Mouse (Mus musculus) MEL-GATA-1-ER (cell line): ENCODE results near the gene Mrgprd.

Source experiments
- DNase-seq: peaks from one replicate; pipeline ENCODE4 v3.0.0-alpha.2; 2012; ENCODE audit warnings: low read depth; ENCODE audit errors: extremely low read depth

The Mrgprd gene

DNA sequence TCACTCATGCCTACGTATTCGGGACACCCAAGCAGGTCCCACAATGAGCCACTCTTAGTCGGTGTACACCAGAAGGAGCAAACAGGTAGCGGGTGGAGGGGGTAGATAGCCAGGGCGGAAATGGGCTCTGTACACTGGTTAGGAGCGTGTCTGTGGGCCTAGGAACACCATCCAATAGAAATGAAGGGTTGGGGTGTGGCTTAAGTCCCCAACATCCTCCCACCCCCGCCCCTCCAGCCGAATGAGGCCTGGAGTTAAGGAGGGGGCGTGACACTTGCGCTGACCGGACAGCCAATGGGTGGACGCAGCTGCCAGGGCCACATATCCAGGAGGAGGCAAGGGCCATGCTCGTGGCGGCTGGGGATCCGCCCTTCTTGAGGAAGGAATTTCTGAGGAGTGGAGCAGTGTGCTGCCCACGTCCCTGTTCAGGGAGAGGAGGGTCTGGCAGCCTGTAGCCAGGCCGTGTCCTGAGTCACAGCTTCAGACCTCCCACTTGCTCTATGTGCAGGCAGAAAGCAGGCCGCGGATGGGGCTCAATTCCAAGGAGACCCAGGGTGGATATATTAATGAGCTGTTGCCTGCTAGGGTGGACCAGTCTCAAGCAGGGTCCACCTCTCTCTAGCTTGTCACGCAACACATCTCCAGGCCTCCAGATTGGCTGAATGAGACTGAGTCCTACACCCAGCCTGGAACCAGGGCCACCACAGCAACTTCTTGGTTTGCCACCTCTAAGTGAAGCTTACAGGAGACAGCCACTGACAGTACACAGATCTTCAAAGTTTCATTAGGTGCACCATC is 11.9 kb upstream of the Mrgprd start:
- no peak for DNase-seq

DNA sequence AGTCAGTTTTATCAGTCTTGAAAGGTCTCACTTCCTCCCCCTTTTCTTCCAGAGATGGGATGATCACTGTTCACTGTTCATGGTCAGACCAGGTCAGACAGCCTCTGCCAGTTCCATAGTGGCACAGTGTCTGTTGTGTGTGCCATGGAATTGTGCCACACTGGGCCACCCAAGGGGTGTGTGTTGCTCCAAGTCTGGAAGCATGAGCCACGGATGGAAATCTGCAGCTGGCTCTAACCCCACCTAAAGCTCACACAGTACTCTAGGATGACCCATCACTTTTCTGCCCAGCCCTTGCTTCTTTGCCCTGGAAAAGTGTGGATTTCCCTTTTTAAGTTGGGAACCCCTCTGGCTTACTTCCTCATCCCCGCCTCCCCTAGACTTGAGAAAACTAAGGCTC is 10.5 kb upstream of the Mrgprd start:
- DNase-seq, result no peak

DNA sequence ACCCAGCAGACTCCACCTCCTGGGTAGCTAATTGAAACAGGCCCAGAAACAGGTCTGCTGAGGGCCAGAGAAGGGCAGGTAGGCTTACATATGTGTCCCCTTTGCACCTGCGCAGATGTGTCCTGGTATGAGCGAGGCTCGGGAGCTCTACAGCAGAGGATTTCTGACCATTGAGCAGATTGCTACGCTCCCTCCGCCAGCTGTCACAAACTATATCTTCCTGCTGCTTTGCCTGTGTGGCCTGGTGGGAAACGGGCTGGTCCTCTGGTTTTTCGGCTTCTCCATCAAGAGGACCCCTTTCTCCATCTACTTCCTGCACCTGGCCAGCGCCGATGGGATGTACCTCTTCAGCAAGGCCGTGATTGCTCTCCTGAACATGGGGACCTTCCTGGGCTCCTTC is 7.0 kb upstream of the Mrgprd start:
- no peak for DNase-seq

DNA sequence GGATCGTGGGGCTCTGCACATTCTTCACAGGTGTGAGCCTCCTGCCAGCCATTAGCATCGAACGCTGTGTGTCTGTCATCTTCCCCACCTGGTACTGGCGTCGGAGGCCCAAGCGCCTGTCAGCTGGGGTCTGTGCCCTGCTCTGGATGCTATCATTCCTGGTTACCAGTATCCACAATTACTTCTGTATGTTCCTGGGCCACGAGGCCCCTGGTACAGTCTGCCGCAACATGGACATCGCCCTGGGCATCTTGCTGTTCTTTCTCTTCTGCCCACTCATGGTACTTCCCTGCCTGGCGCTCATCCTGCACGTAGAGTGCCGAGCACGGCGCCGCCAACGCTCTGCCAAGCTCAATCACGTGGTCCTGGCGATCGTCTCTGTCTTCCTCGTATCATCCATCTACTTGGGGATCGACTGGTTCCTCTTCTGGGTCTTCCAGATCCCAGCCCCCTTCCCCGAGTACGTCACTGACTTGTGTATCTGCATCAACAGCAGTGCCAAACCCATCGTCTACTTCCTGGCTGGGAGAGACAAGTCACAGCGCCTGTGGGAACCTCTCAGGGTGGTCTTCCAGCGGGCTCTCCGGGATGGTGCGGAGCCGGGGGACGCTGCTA is 6.5 kb upstream of the Mrgprd start:
- DNase-seq, result no peak

DNA sequence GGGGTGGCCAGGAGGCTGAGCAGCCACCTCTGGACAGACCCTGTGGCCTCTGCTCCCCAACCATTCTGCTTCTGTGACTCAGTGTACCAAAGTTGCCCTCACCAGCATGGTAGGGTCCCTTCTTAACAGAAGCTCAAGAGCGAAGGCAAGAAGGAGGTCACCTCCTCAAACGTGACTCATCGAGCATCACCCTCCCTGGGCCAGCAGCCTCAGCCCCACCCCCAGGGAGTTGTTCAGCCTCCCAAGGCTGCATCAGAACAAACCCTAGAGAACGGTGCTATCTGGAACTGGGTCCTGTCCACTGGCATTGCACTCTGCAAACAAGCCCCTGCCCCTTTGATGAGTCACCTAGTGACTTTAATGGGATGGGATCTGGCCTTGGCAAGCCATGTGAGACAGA is 5.8 kb upstream of the Mrgprd start:
- no peak for DNase-seq

DNA sequence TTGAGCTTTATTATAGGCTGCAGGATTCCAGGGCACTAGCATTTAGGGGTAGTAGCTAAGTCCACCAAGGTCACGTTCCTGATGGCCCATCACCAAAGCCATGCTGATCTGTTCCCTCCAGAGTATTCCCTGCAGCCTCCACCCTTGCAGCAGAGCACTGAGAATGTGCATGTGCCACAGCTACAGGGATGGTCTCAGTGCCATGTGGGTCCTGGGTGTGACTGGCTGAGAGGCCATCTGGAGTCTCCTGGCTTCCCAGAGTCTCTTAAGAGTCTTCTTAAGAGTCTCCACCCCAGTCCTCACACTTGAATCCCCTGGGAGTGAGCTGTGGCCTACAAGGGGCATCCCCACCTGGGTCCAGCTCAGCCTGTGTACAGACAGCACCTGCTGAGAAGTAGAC is 4.8 kb upstream of the Mrgprd start:
- no peak for DNase-seq

DNA sequence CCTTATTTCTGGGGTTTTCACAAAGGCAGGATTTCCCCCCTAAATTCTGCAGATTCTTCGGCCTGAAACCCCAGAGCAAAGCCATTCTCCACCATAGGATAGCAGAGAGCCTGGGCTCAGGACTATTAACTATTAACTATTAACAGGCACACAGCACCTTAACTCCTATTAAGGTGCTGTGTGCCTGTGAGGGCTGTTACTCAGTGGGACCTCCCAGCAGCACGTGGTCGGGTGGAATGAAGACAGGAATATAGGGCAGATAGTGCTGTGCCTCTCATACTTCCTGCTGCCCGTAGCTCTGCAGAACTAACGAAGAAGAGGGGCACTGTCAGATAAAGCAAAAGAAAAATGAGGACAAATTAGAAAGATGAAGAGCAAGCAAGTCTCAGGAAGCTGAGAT is 4.1 kb upstream of the Mrgprd start:
- no peak for DNase-seq

DNA sequence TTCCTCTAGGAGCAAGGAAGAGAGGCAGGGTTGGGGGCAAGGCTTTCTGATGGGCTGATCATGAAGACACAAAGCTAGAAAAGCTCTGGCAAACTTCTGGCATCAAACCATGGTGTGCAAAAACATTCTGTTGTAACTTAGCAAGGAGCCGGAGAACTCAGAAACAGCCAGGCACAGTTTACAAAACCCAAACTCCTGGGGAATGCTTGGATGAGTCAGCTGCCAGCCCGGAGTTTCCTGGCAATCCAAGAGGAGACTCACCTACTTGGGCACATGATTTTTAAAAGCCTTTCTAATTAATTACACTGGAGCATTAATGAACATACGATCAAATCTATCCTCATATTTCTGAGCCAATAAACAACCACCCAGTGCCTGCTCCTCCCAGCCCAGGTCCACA is 2.5 kb upstream of the Mrgprd start:
- no peak for DNase-seq

DNA sequence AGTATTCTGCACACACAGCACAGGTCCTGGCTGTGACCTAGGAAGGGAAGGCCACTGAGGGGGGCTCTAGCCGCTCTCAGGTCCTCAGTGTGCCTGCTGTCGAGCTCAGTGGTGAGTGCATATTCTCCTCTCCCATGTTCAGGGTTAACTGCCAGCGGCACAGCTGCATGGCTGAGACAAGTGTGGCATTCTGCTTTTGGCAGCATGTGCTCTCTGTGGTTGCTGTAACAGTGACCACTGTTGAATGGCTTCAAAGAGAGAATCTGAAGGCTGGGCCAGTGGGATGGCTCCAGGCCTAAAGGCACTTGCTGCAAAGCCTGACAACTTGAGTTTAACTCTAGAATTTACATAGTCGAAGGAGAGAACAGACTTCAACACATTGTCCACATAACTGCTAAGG is 2.9 kb downstream of the Mrgprd start:
- no peak for DNase-seq

DNA sequence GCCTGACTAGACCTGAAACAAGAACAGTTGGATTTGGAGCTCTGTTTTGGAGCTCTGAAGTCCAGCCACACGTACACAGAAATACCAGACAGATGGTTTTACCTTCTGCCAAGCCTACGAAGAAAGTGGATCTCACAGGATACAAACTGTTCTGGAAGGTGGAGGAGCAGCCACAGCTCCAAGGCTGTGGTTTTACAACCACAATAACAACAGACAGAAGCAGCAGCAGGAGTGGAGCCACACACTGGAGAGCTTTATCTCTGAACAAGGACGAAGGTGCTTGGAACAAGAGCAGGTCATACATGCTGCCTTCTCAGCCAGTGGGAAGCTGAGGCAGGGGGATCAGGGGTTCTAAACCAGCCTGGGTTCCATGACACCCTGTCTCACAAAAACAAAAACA is 4.8 kb downstream of the Mrgprd start:
- no peak for DNase-seq

DNA sequence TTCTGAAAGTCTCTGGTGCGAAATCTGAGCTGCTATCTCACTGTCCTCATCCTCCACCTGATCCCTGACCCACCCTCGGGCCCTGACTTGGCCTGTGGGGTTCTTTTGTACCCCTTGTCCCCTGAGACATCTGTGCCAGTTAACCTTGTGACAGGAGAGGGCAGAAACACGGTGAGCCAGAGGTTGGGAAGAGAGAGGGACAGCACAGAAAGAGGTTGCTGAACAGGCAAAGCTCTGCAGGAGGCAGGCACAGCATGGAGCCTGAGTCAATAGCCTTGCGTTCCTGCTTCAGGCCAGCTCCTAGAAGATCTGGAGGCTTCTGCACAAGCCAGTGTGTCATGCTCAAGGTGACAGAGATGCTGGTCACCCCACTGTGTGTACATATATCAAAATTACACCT is 9.0 kb downstream of the Mrgprd start:
- no peak for DNase-seq

DNA sequence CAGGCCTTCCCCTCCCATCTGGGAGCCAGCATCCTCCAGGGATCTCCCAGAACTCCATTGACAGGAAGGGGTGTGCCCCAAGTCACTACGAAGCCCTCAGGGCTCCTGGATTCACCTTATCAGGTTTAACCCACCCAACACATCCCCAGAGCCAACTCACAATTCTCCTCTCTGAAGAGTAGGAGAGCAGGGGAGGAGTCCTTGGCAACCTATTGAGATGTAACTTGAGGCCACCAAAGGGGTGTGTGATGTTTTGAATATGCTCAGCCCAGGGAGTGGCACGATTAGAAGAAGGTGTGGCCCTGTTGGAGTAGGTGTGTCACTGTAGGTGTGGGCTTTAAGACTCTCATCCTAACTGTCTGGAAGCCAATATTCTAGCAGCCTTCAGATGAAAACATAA is 11.1 kb downstream of the Mrgprd start:
- DNase-seq, result no peak

DNA sequence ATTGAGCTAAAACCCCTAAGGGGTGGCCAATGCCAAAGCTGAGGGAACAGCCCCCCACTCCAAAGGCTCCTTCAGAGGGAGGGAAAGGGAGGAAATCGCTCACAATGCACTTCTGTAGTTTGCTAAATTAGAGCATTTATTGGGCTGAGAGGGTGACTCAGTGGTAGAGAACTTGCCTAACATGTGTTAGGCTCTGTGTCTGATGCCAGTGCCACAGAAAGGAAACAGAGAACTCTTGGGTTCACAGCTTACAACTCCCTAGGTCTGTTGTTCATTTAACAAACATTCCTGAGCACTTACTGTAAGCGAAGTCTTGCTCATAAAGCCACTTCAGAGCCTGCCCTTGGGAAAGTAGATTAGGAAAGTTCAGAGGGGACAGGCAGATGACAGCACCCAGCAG is 15.3 kb downstream of the Mrgprd start:
- no peak for DNase-seq

DNA sequence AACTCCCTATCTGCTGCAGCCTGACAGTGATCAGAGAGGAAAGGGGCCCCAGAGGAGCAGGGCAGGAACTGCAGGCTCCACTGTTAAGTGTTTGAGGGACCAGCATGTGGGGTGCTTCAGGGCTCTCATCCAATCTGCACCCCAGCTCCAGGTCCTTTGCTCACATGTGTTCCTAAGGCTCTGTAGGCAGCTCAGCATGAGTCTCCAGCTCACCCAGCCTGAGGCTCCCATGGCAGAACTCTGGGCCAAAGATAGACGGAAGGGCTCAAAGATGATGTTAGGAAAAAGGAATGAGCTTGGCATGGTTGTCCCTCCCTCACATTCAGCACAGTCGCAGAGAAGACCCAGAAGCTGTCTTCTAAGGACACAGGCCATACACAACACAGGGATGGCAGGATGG is 16.0 kb downstream of the Mrgprd start:
- DNase-seq, result no peak

DNA sequence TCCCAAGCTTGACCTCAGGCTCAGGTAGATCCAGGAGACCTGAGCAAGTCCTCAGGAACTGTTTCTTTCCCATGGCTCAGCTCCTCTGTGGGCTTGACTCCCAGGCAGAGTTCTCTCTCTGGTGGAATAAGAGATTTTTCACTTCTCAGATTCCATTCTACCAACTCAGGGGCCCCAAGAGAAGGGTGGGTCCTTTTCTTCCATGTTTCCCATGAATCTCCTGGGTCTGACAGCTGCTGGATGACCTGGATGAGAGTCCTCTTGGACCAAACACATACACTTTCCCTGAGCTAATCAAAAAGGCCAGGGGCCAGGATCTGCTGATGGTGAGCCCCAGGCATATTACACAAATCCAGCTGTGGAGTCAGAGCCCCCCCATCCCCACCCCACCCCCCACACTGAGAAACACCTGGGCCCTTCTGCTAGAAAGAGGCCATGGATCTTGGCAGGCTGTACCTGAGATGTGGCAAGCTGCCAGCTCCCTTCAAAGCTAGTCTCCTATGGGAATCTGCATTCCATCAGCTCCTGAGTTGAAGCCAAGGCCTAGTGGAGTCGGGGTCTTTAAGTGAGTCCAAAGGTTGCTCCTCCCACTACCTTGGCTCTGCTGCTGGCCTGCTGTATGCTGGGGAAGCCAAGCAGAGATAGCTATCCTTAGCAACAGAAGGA is 17.9 kb downstream of the Mrgprd start:
- no peak for DNase-seq

DNA sequence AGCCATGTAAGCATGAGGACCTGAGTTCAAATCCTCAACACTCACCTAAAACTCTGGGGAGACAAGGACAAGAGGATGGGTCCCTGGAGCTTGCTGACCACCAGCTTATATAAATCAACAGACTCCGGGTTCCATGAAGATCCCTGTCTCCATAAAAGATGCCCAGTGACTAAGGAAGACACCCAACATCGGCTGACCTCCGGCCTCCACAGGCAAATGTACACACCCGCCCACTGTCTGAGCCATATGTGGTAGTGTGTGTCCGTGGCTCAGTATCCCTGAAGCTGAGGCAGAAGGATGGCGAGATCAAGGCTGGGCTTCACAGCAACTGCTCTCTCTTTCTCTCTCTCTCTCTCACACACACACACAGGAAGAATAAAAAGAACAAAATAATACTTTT is 19.3 kb downstream of the Mrgprd start:
- DNase-seq, result no peak

DNA sequence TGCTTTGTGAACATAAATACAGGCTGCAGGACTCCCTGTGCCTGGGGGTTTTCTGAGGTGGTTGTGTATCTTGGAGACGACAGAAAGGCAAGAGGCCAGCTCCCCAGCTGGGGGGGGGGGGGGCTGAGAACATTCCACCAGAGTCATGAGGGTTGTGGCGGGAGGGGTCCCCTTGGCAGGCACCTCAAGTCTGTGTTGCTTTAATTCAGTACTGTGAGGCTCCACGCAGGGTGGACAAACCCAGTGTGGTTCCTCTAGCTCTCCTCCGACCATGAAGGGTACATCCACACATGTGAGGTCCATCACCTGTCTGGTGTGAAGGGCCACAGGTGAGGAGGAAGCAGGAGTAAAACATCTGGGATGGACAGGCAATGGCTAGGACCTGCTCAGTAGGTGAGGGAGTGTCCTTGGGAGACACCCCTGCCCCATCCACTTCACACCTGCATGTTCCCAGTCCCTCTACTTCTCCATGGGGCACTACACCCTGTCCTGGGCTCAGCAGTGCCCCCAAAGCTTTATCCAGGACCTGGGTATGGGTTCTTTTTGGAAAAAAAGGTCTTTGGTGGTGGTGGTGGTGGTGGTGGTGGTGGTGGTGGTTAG is 19.9 kb downstream of the Mrgprd start:
- DNase-seq, result no peak

DNA sequence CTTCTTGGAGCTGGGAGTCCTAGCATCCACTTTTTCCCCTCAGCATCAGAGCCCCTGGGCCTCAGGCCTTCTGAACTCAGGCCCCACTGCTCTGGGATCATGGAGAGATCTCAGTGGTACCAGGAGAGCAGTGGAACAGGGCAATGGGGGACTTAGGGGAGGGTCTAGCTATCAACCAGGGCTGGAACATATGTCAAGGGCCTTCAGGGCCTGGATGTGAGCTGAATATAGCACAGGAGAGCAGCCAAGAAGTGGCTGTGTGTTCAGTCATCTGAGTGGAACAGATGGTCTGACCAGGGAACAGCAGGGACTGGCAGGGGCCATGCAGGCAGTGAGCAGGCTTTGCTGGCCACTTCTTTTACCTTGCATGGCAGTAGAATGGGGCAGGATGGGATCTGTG is 20.6 kb downstream of the Mrgprd start:
- no peak for DNase-seq

DNA sequence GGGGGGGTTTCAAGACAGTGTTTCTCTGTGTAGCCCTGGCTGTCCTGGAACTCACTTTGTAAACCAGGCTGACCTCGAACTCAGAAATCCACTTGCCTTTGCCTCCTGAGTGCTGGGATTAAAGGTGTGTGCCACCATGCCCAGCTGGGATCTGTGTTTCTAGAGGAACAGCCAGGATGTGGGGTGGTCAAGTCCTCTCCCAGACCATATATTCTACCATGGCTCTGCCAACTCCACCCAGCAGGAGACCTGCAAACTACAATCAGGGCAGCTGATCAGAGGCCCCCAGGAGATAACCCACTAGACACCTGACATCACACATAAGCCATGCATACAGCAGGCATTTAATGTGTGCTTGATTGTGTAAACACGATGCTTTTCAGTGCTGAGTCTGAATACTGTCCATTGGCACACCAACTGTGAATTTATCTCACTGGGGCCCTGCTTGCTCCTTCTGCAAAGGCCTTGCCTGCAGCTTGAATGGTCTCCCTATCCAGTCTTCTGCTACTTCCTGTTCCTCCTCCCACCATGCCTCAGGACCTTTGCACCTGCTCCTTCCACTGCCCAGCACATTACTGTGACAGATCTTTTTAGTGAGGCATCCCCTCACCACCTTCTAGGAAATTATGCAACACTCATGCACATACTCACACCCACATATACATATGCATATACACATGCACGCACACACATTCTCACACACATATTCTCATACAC is 21.1 kb downstream of the Mrgprd start:
- no peak for DNase-seq

DNA sequence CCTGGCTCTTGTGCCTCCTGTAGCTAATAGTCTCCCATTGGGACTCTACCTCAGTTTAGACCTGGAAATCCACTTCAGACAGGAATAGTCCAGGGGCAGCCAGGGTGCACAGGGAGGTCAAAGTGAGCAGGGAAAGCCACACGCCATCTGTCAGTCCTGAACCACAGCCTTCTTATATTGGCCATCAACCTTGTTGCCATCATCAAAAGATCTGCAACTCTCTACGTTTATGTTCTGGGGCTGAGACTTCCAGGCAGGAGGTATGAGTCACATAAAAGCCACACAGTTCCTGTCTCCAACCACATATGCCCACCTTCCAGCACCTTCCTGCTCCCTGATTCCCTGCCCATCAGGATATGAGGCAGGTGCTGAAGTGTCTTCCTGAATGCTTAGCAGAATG is 23.3 kb downstream of the Mrgprd start:
- DNase-seq, result no peak

DNA sequence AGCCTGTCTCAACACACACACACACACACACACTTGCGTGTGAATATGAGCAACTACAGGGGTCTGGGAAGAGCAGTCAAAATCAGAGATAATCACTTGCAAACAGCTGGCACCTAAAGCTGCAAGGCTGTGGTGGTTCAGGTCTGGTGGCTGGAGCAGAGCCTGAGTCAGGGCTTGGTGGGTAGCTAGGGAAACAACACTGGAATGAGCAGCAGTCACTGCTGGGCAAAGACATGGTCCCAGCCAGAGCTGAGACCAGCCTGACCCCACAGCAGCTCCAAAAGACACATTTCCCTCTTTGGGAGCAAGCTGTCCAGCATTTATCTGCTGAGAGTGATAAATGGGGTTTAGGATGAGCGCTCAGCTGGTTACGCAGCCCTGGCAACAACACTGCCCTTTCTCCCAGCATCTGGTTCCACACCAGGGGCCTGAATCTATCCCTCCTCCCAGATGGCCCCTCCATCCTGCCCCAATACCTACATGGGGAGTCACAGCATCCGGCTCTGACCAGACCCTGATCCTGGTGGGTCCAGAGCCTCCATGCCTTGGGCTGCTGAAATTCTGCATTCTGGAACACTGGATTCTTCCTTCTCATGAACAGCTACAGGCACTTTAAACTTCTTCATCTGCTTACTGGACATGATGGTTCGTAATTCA is 25.7 kb downstream of the Mrgprd start:
- no peak for DNase-seq
